ENCODE assay signal across 16 mouse cellular contexts in genomic region chr11:53523545-53524405, GRCm38 (mm10). TPM values are rescaled to one million over a fixed set of nuclear protein-coding genes. Genes with fewer than 3 reads are reported as not detected.
DNase-seq lines count a peak whose midpoint lies in the region; ATAC-seq and TF ChIP-seq lines count a peak whose summit lies in the region.
"Had no signal": no experiment of that assay in that cellular context is flagged by ENCODE, and none has a peak within 500 bp of the region (broad histone marks: within the 10 kb centered on the region; RNA-seq: fewer than 3 reads in every experiment).

No protein-coding gene starts in this region.

- H3K4me2 ChIP-seq in hindbrain, postnatal 0 days (ENCODE audit: low read depth, low read length), result no peak overlapping the region
- no peak overlapping the region for H3K4me2 ChIP-seq in hindbrain, embryonic 11.5 days (replicated peaks; ENCODE audit: low read depth, low read length)
- H3K4me2 ChIP-seq in limb, embryonic 12.5 days, result peak overlapping the region; percentile 21
- H3K4me2 ChIP-seq: kidney, embryonic 15.5 days had no signal

- no peaks in the 10 kb centered on the region for H3K9me3 ChIP-seq in hindbrain, postnatal 0 days (ENCODE audit: low read length)
- no peaks in the 10 kb centered on the region for H3K9me3 ChIP-seq in hindbrain, embryonic 11.5 days (ENCODE audit: control insufficient read depth, low read length)
- H3K9me3 ChIP-seq in limb, embryonic 12.5 days, result no peaks in the 10 kb centered on the region
- H3K9me3 ChIP-seq: kidney, embryonic 15.5 days; megakaryocyte, embryonic 14.5 days had no signal

- H3K27me3 ChIP-seq in hindbrain, postnatal 0 days (ENCODE audit: insufficient read depth, low read length), result no peaks in the 10 kb centered on the region
- H3K27me3 ChIP-seq in hindbrain, embryonic 11.5 days (ENCODE audit: control insufficient read depth, insufficient read depth, low read length), result peaks cover 6% of the 10 kb centered on the region
- no peaks in the 10 kb centered on the region for H3K27me3 ChIP-seq in limb, embryonic 12.5 days
- H3K27me3 ChIP-seq: megakaryocyte, embryonic 14.5 days had no signal

- H3K9ac ChIP-seq in hindbrain, postnatal 0 days (replicated peaks; ENCODE audit: low read length), result no peak overlapping the region
- no peak overlapping the region for H3K9ac ChIP-seq in hindbrain, embryonic 11.5 days (ENCODE audit: low read depth, low read length)
- no peak overlapping the region for H3K9ac ChIP-seq in limb, embryonic 12.5 days (replicated peaks)

- no peak for TF ChIP-seq CTCF in hindbrain, postnatal 0 days (IDR thresholded peaks at IDR 0.05; ENCODE audit: low read depth)
- no peak for TF ChIP-seq CTCF in cortical plate, adult 2 months (IDR thresholded peaks at IDR 0.05; ENCODE audit: extremely low read depth, insufficient read depth, low read length)

- peaks cover 8% of the 10 kb centered on the region for H3K4me1 ChIP-seq in hindbrain, postnatal 0 days (ENCODE audit: insufficient read depth, low read length)
- peaks cover 3% of the 10 kb centered on the region for H3K4me1 ChIP-seq in hindbrain, embryonic 11.5 days (replicated peaks; ENCODE audit: control insufficient read depth, insufficient read depth, low read length)
- peaks cover 29% of the 10 kb centered on the region for H3K4me1 ChIP-seq in cortical plate, adult 2 months (ENCODE audit: control insufficient read depth, insufficient read depth, low read length)
- peaks cover 74% of the 10 kb centered on the region for H3K4me1 ChIP-seq in limb, embryonic 12.5 days (replicated peaks)

- H3K4me3 ChIP-seq in hindbrain, postnatal 0 days (ENCODE audit: low read length), result no peak overlapping the region
- no peak overlapping the region for H3K4me3 ChIP-seq in hindbrain, embryonic 11.5 days (ENCODE audit: low read depth, low read length)
- no peak overlapping the region for H3K4me3 ChIP-seq in cortical plate, adult 2 months (ENCODE audit: insufficient read depth, low read length)
- no peak overlapping the region for H3K4me3 ChIP-seq in limb, embryonic 12.5 days (replicated peaks)
- H3K4me3 ChIP-seq: kidney, embryonic 15.5 days had no signal

- DNase-seq in cerebellum, postnatal 10 days, result peak; percentile 40 to 50
- DNase-seq in hindbrain, postnatal 0 days (ENCODE audit: low spot score), result no peak
- no peak for DNase-seq in hindbrain, embryonic 11.5 days (ENCODE audit: low spot score)
- no peak for DNase-seq in ovary, adult 18-20 months (ENCODE audit: low spot score)
- DNase-seq: adrenal gland, adult 8-10 months; B cell, adult 2 months had no signal

- H3K27ac ChIP-seq in hindbrain, postnatal 0 days, result peak overlapping the region; percentile 49; the same call in 1 of the 2 replicates
- H3K27ac ChIP-seq in hindbrain, embryonic 11.5 days (ENCODE audit: low read depth, low read length), result no peak overlapping the region
- peak overlapping the region; percentile 37 for H3K27ac ChIP-seq in cortical plate, adult 2 months (ENCODE audit: insufficient read depth, low read length)
- peak overlapping the region; percentile 59; the same call in 1 of the 2 replicates for H3K27ac ChIP-seq in limb, embryonic 12.5 days
- H3K27ac ChIP-seq: kidney, embryonic 15.5 days had no signal

- no peaks in the 10 kb centered on the region for H3K36me3 ChIP-seq in hindbrain, postnatal 0 days (ENCODE audit: insufficient read depth, low read length)
- no peaks in the 10 kb centered on the region for H3K36me3 ChIP-seq in hindbrain, embryonic 11.5 days (ENCODE audit: control insufficient read depth, insufficient read depth, low read length)
- 0 out of 2 replicates have a peak, but pooled peaks cover 3% of the 10 kb centered on the region for H3K36me3 ChIP-seq in limb, embryonic 12.5 days
- H3K36me3 ChIP-seq: kidney, embryonic 15.5 days had no signal

- ATAC-seq in cerebellum, adult (ENCODE audit: insufficient number of reproducible peaks, low FRiP score, low TSS enrichment), result no peak
- no peak for ATAC-seq in hindbrain, postnatal 0 days
- no peak for ATAC-seq in hindbrain, embryonic 11.5 days (ENCODE audit: low FRiP score)
- no peak for ATAC-seq in limb, embryonic 12.5 days (ENCODE audit: insufficient number of reproducible peaks, insufficient read depth, low FRiP score, low TSS enrichment, low read depth)
- ATAC-seq in erythroblast, adult 5-6 weeks (replicated peaks; ENCODE audit: low FRiP score, poor library complexity, severe bottlenecking), result no peak
- ATAC-seq: inflammation-experienced regulatory T-cells, adult 6 months; lung, postnatal 0 days had no signal

- TF ChIP-seq POLR2A in cortical plate, adult 2 months (IDR thresholded peaks at IDR 0.05; ENCODE audit: extremely low read depth, insufficient read depth, low read length), result no peak

- 83% methylated on average over 14 of the region's 14 CpGs for WGBS in hindbrain, postnatal 0 days
- WGBS in hindbrain, embryonic 11.5 days, result 80% methylated on average over 14 of the region's 14 CpGs
- WGBS in limb, embryonic 12.5 days, result 54% methylated on average over 14 of the region's 14 CpGs

RNA-seq across cellular contexts. Expression of gene Sept8, which starts 4.7 kb away (rescaled TPM):
- 55.3 and 56.6 TPM in 2 replicates for total RNA-seq in hindbrain, postnatal 0 days (2014; rRNA removed)
- 19.1 and 20.9 TPM in 2 replicates for polyA plus RNA-seq in hindbrain, postnatal 0 days (2015; fragmentation: Nextera tagmentation; extraction: Ambion mirVana)
- 13.5 and 15.8 TPM in 2 replicates for polyA plus RNA-seq in hindbrain, embryonic 11.5 days (2014; fragmentation: Nextera tagmentation; extraction: Ambion mirVana)
- polyA plus RNA-seq in cortical plate, adult 2 months (2012; rRNA removed), result 379 TPM in 2 replicates
- 36.7 and 41.8 TPM in 2 replicates for polyA plus RNA-seq in limb, embryonic 12.5 days (2016; fragmentation: Nextera tagmentation; extraction: Ambion mirVana)
- total RNA-seq in erythroblast, adult 5-6 weeks (2015; ENCODE audit: low replicate concordance), result 28.1 and 29.9 TPM in 2 replicates
- total RNA-seq in erythroblast, adult 5-6 weeks (2017; ENCODE audit: low replicate concordance), result 31.2 and 60.5 TPM in 2 replicates

RNA-seq across cellular contexts. Expression of gene Kif3a, which starts 43.4 kb away (rescaled TPM):
- total RNA-seq in hindbrain, postnatal 0 days (2014; rRNA removed), result 73.7 and 82.9 TPM in 2 replicates
- 332 and 344 TPM in 2 replicates for polyA plus RNA-seq in hindbrain, postnatal 0 days (2015; fragmentation: Nextera tagmentation; extraction: Ambion mirVana)
- 106 and 118 TPM in 2 replicates for polyA plus RNA-seq in hindbrain, embryonic 11.5 days (2014; fragmentation: Nextera tagmentation; extraction: Ambion mirVana)
- polyA plus RNA-seq in cortical plate, adult 2 months (2012; rRNA removed), result 98.7 and 107 TPM in 2 replicates
- 80.7 and 84.6 TPM in 2 replicates for polyA plus RNA-seq in limb, embryonic 12.5 days (2016; fragmentation: Nextera tagmentation; extraction: Ambion mirVana)
- total RNA-seq in erythroblast, adult 5-6 weeks (2015; ENCODE audit: low replicate concordance), result 1.3 and 4.4 TPM in 2 replicates
- 2.8 and 5.2 TPM in 2 replicates for total RNA-seq in erythroblast, adult 5-6 weeks (2017; ENCODE audit: low replicate concordance)

RNA-seq across cellular contexts. Expression of gene Sowaha, which starts 43.7 kb away (rescaled TPM):
- 8.7 and 10.6 TPM in 2 replicates for total RNA-seq in hindbrain, postnatal 0 days (2014; rRNA removed)
- 4.1 and 4.2 TPM in 2 replicates for polyA plus RNA-seq in hindbrain, postnatal 0 days (2015; fragmentation: Nextera tagmentation; extraction: Ambion mirVana)
- polyA plus RNA-seq in hindbrain, embryonic 11.5 days (2014; fragmentation: Nextera tagmentation; extraction: Ambion mirVana), result 0.06 and 0.25 TPM in 2 replicates
- 54.0 and 56.1 TPM in 2 replicates for polyA plus RNA-seq in cortical plate, adult 2 months (2012; rRNA removed)
- polyA plus RNA-seq in limb, embryonic 12.5 days (2016; fragmentation: Nextera tagmentation; extraction: Ambion mirVana), result 0.24 and 0.32 TPM in 2 replicates
- total RNA-seq in erythroblast, adult 5-6 weeks (2015; ENCODE audit: low replicate concordance), result 178 and 210 TPM in 2 replicates
- total RNA-seq in erythroblast, adult 5-6 weeks (2017; ENCODE audit: low replicate concordance), result 298 and 357 TPM in 2 replicates
- polyA plus RNA-seq: inflammation-experienced regulatory T-cells, adult 6 months had no signal

RNA-seq across cellular contexts. Expression of gene Gm9945, which starts 43.8 kb away (rescaled TPM):
- not detected in 2 replicates for total RNA-seq in hindbrain, postnatal 0 days (2014; rRNA removed)
- 0.39 and 0.53 TPM in 2 replicates for polyA plus RNA-seq in hindbrain, postnatal 0 days (2015; fragmentation: Nextera tagmentation; extraction: Ambion mirVana)
- not detected in 2 replicates for polyA plus RNA-seq in hindbrain, embryonic 11.5 days (2014; fragmentation: Nextera tagmentation; extraction: Ambion mirVana)
- polyA plus RNA-seq in cortical plate, adult 2 months (2012; rRNA removed), result 0.48 and 0.81 TPM in 2 replicates
- polyA plus RNA-seq in limb, embryonic 12.5 days (2016; fragmentation: Nextera tagmentation; extraction: Ambion mirVana), result not detected in 2 replicates
- total RNA-seq in erythroblast, adult 5-6 weeks (2015; ENCODE audit: low replicate concordance), result 2.3 and 2.5 TPM in 2 replicates
- 5.2 and 6.7 TPM in 2 replicates for total RNA-seq in erythroblast, adult 5-6 weeks (2017; ENCODE audit: low replicate concordance)
- total RNA-seq: adrenal gland, adult 8-10 months; heart, adult 18-20 months; heart, postnatal 25 days had no signal
- polyA plus RNA-seq: inflammation-experienced regulatory T-cells, adult 6 months; kidney, embryonic 15.5 days; lung, postnatal 0 days had no signal

RNA-seq across cellular contexts. Expression of gene Gm9837, which starts 53.5 kb away (rescaled TPM):
- not detected in 2 replicates for total RNA-seq in hindbrain, postnatal 0 days (2014; rRNA removed)
- polyA plus RNA-seq in hindbrain, postnatal 0 days (2015; fragmentation: Nextera tagmentation; extraction: Ambion mirVana), result not detected in 2 replicates
- polyA plus RNA-seq in hindbrain, embryonic 11.5 days (2014; fragmentation: Nextera tagmentation; extraction: Ambion mirVana), result not detected in 2 replicates
- not detected in 2 replicates for polyA plus RNA-seq in cortical plate, adult 2 months (2012; rRNA removed)
- not detected in 2 replicates for polyA plus RNA-seq in limb, embryonic 12.5 days (2016; fragmentation: Nextera tagmentation; extraction: Ambion mirVana)
- total RNA-seq in erythroblast, adult 5-6 weeks (2015; ENCODE audit: low replicate concordance), result not detected in 2 replicates
- total RNA-seq in erythroblast, adult 5-6 weeks (2017; ENCODE audit: low replicate concordance), result not detected in 2 replicates
- total RNA-seq: adrenal gland, adult 8-10 months; heart, adult 18-20 months; heart, postnatal 25 days had no signal
- polyA plus RNA-seq: inflammation-experienced regulatory T-cells, adult 6 months; kidney, embryonic 15.5 days; lung, postnatal 0 days had no signal

Comparison
In these comparisons a context has a peak if more than half of its experiments do, and no peak if none do; other contexts are left out.
1. DNase-seq: peak in cerebellum, postnatal 10 days (2 of 2); none in hindbrain, postnatal 0 days (single experiment), hindbrain, embryonic 11.5 days (single experiment) and ovary, adult 18-20 months (single experiment).
2. RNA of gene Sowaha, which starts 43.7 kb away (polyA plus RNA-seq): 54.0 to 56.1 TPM in cortical plate, adult 2 months; 4.1 to 4.2 TPM in hindbrain, postnatal 0 days, 0.06 to 0.25 TPM in hindbrain, embryonic 11.5 days and 0.24 to 0.32 TPM in limb, embryonic 12.5 days; every median in the first group is over 10 times any median in the second.